Mouse (Mus musculus): ENCODE measurements around the gene Prkag3.

The Prkag3 gene

GRCm38 (mm10) chr1:74754175-74754785, 5.3 kb upstream of the Prkag3 start:
- no peak for DNase-seq

- DNase-seq = peak; percentile 36 to 45
These were observed 4.4 kb upstream of the Prkag3 start for GRCm38 (mm10) chr1:74753266-74753974.

GRCm38 (mm10) chr1:74752833-74753232, 3.8 kb upstream of the Prkag3 start:
- no peak for DNase-seq

GRCm38 (mm10) chr1:74752150-74752549, 3.1 kb upstream of the Prkag3 start:
- DNase-seq = no peak

DNA sequence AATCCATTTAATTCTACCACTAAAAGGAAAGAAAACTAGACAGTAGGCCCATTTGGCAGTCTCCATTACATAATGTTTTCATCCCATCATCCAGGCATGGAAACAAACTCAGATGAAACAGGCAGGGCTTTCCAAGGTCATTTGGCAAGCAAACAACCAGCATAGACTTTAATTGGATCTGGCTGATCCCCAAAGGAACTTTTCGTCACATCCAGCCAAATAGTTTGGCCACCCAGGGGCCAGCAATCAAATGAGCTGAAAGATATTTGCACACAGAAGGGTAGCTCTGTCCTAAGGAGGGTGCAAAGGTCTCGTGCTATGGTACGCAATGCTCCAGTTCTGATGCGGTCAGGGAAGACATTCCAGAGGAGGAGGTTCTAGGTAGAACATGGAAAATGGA, 1.7 kb upstream of the Prkag3 start:
- DNase-seq = no peak

- DNase-seq = no peak
These were observed 280 bp upstream of the Prkag3 start for GRCm38 (mm10) chr1:74749301-74749700.

DNA sequence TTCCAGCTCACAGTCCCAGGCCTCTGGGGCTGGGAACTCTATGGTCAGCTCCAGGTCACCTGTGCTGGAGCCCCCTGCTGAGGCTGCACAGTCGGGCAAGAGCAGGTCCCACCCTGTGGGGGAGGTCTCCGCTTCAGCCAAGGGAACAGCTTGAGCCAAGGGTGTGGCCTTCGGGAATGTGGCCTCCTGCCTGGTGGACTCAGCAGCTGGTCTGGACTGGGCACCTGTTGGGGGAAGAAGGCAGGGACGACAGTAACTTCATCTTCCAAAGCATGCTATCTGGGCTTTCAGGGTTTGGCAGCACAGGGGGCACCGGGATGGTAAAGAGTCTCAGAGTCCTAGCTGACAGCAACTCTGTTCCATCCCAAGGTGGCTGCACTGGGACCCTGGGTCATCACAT, 1.7 kb downstream of the Prkag3 start:
- no peak for DNase-seq

GRCm38 (mm10) chr1:74740846-74741245, 8.2 kb downstream of the Prkag3 start:
- DNase-seq = no peak

- DNase-seq = no peak
These were observed 11.5 kb downstream of the Prkag3 start for GRCm38 (mm10) chr1:74737500-74737899.

- DNase-seq = no peak
These were observed 12.0 kb downstream of the Prkag3 start for GRCm38 (mm10) chr1:74736977-74737376.

DNA sequence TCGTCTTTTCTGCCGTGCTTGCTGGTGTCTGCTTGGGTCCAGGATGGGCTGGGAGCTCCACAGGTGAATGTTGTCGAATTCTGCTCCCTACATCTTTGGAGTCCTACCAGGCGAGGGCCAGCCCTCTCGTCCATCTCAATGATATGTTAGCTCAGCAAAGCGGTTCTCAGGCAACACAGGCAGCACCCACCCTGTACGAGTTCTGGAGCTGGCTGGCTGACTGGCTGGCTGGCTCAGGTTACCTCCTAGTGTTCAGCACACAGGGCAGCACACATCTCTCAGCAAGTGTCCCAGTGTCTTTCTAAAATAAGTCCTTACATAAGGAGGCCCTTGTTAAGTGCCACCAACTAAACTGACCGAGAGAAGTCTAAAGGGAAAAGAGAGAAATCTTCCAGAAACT, 20.6 kb downstream of the Prkag3 start:
- no peak for DNase-seq

DNA sequence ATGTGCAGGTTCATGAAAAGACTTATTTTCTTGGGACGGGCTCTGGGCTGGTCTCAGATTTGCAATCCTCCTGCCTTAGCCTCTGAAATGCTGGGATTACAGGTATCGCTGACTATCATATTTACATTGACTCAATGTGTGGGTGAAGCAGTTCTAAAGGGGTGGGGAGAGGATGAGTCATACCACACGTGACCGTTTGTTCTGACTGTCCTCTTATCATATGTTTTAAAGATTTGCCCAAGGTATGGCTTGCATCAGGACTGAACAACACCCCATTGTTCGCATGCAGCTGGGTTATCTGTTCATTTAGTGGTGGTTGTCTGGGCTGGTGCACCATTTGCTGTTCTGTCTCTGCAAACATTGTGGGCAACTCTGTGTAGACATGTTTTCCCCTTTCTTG, 22.3 kb downstream of the Prkag3 start:
- no peak for DNase-seq

GRCm38 (mm10) chr1:74726114-74726513, 22.9 kb downstream of the Prkag3 start:
- DNase-seq = no peak

GRCm38 (mm10) chr1:74723748-74724147, 25.3 kb downstream of the Prkag3 start:
- peak; percentile 32 to 50 for DNase-seq

DNA sequence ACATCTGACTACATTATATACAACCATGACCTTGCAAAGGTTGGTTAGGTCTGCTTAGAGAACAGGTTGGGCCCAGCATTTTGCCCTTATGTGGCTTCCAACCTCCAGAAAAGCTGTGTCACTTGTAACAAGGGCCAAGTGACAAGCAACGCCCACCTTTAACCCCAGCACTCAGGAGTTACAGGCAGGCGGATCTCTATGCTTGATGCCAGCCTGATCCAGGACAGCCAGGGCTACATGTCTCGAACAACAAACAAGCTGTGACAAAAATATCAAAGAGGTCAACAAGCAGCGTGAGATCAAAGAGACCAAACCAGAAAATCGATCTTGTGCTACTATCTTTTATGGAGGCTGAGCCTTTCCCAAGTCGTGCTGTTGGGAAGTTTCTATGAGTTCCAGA, 27.4 kb downstream of the Prkag3 start:
- no peak for DNase-seq

DNA sequence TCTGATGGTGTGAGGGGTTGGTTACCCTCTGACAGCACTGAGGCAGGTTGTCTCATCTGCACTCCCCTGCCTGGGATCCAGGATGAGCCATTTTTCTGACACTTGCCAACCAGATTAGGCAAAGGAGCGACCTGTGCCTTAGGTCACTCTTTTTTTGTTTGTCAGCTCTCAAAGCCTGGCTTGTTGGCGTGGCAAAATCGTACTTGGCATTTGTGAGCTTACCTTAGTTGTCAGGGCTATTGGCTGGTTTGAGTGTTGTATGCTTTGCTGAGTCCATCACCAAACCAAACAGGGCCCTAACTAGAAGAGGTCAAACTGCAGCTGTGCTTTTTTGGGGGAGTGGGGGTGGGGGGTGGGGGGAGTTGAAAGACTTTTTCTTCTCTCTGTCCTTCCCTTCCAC, 29.7 kb downstream of the Prkag3 start:
- no peak for DNase-seq

DNA sequence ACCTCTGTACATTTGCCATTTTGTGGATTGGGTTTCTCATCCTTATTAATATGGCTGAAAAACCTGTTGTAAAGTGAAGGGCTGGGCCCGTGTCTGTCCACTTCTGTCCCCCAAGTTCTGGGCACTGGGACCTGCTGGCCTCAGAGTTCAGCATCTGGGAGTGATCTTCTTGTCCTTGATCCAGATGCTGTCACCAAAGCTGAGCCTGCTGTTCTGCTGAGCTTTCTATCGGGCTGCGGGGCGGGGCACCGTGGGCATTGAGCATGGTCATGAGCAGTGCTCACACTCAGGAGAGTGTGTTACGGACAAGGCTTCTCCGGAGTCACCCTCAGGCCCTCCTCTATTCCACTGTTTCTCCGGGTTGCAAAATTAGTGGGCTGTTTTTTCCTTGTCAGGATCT, 30.9 kb downstream of the Prkag3 start:
- DNase-seq = no peak

GRCm38 (mm10) chr1:74715886-74716285, 33.1 kb downstream of the Prkag3 start:
- DNase-seq = no peak

DNA sequence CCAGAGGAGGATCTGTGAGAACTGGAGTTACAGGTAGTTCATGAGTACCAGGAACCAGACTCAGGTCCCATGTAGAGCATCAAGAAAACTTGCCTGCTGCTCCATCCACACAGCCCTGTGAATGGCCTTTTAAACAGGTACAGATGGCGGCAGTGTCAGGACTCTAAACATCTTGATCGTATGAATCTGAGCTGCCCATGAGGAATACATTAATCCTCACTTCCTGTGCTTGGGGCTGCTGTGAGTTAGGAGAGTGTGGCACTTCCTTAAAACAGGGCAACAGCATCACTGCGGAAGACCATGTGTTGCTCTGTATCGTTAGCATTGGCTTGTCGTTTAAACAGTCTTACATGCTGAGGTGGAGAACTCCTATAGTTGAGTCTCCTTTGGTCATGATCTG, 33.6 kb downstream of the Prkag3 start:
- peak in 1 of 2 experiments; percentile 8 for DNase-seq

DNA sequence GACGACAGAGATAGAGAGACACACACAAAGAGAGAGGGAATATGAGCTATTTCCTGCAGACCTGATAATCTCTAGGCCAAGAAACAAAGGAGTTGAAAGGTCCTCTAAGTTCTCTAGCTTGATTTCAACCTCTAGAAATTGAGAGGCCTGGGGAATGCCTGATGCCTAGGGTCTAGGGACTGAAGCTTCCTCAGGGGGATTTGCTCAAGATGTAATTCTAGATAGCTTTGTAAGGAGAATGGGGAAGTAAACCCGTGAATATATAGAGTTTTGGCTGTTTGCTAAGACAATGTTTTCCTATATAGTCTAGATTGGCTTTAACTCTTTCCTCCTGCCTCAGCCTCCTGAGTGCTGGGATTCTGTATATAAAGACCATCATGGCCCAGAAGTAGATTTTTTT, 34.1 kb downstream of the Prkag3 start:
- no peak for DNase-seq

DNA sequence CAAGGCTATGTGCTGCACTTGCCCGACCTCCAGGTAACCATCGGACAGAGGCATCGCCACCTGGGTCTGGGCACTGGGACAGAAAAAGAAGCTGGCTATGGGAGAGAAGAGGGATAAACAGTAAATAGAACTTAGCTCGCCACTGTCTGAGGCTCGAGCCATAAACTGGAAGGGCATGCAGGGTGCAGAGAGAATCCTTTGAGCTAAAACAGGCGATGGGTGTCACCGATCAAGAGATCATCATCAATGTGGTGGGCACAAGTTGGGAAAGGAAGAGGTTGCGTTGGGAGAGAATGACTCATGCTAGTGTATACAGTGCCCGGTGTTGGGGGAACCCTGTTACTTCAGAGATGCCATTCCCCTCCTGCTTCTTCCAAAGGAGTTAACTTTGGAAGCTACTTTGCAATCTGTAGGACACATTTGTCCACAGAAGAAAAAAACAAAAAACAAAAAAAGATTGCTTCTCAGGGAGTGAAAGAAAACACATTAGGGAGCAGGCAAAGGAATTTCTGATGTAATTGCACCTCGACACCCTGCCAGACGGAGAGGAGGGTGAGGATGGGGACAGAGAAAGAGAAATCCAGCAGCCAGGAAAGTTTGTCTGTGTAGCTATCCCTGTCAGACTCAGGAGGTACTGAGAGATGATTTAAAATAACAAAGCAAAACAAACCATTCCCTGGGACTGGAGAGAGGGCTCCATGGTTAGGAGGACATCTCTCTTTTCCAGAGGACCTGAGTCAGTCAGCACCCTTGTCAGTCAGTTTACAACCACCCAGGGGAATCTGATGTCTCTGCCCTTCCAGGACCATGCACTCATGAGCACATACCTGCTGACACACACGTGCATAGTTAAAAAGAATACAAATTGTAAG, 34.9 kb downstream of the Prkag3 start:
- peak in 1 of 2 experiments; percentile 5 for DNase-seq

DNA sequence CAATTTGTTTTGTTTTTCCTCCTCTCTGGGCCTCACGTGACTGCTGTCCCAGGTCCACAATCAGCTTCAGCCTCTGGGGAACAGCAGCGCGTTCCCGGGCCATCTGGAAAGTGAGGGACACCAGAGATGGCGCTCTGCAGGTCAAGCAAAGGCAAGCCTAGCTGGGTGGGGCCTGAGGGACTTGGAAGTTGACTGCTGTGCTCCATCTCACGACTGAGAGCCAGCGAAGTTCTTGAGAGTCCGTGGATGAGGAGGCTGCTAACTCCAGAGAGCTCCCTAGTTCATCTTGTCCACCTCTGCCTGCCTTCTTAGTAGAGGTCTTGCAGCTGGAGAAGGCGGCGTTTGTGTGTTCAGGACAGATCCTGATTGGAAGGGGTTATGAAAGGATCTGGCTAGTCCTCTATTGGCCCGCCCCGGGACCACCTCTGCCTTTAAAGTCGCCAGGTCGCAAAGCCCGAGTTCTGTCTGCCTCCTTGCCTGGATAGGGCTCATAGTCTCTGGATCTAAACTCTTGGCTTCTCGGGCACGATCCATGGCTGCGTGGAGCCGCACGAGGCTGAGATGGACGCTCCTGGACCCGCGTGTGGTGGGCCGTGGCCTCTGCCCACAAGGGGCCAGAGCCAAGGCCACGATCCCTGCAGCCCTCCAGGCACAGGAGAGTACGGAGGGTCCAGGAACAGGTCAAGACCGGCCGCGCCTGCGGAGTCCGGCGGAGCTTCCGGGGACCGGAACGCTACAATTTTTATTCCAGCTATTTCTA, 35.7 kb downstream of the Prkag3 start, which contains the start of gene Cyp27a1:
Cyp27a1 (plus strand) TSS at position 476 of the 760 bp plus-strand sequence.
- DNase-seq = peak; percentile 30 to 33

Data from B cell, adult 2 months (primary cell).